Mouse (Mus musculus) neural tube, embryonic 10.5 days (tissue): ENCODE measurements at regions not wholly inside any gene's neighbourhood (a gene's known extent, or its start where the extent isn't known, plus 50 kb on each side); places are given as distances from the start of the nearest gene placed in this dataset.
"Not testable (repeated sequence)": the region's sequence is repeated elsewhere in the genome, so short reads cannot be mapped to it uniquely, and the experiment has no call there.

ENCODE experiments used
- DNase-seq: peaks from one replicate; pipeline ENCODE4 v3.0.0-alpha.2; 2017; ENCODE audit warnings: low spot score; ENCODE audit errors: extremely low spot score

- peak; percentile 19 for DNase-seq
These were observed 146.2 kb downstream of the Gm28710 start for GRCm38 (mm10) chr5:16937840-16938239.

GRCm38 (mm10) chr5:16947430-16947829 is 155.8 kb downstream of the Gm28710 start:
- DNase-seq = no peak

GRCm38 (mm10) chr5:16967735-16968134 is 176.1 kb downstream of the Gm28710 start:
- DNase-seq = no peak

GRCm38 (mm10) chr5:16968817-16969216 is 177.2 kb downstream of the Gm28710 start:
- DNase-seq = not testable (repeated sequence)

GRCm38 (mm10) chr5:16973206-16973896 is 181.7 kb downstream of the Gm28710 start:
- no peak for DNase-seq

DNA sequence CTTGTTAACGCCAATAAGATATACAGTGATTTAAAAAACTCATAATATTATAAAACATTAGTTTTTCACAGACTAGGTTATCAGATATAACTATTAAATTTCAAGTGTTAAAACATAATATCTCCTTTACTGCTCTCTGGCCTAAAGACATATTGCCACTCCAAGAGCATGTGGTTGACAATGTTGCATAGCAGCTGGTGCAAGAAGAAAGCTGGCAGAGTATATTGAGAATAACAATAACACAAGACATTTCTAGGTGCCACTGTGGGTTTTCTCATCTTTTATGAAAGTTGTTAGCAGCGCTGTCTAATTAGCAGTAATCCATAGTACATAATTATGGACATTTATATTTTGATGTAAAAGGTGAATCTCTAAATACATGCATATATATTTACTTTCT is 184.4 kb downstream of the Gm28710 start:
- DNase-seq = no peak

GRCm38 (mm10) chr5:16984877-16985276 is 193.3 kb downstream of the Gm28710 start:
- no peak for DNase-seq

GRCm38 (mm10) chr5:16991518-16991917 is 199.9 kb downstream of the Gm28710 start:
- no peak for DNase-seq

GRCm38 (mm10) chr5:16999183-16999582 is 207.6 kb downstream of the Gm28710 start:
- DNase-seq = no peak

DNA sequence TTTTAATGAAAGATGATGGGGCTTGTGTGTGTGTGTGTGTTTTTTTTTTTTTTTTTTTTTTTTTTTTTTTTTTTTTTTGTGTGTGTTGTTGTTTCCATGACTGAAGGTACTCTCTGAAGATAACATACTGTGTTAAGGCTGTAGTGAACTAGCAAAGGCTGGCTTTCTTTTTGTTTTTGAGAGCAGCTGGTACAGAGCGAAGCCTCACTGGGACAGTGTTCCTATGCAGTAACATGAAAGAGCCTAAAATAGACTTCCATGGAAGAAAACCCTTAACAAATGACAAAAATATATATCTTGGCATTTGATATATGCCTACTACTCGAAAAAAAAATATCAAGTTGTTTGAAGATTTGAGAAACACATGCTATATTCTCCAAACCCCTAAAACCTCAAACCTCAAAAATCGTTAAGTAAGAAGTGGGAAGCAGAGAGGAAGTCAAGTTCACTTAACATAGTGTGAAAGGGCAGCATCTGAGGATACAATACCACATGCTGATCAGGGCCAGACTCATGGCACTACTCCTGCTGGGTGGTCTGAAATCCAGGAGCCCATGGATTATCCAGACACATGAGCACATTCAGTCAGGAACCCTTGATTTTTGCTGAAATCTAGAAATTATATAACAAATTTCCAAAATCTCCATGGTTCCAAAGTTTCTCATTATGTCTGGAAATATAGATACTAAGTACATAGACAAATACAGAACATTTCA is 215.4 kb downstream of the Gm28710 start:
- no peak for DNase-seq

- no peak for DNase-seq
These were observed 230.0 kb downstream of the Gm28710 start for GRCm38 (mm10) chr5:17021636-17022035.

DNA sequence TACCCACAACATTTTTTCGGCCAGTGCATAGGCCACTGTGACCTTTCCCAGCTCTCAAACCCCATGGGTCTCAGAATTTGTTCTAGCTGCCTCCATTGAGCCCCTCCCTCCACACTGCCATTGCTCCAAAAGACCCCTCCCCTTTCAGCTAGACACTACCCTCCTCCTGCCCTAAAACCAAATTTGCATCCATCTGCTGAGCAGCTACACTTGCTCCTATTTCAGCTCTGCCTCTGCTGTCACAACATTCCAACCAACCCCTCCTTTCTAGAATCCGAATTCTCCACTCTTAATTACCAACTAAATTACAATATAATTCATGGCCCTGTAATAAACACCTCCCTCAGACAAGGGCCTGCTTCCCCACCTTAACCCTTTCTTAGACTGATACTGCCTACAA is 262.3 kb downstream of the Gm28710 start:
- DNase-seq = no peak

DNA sequence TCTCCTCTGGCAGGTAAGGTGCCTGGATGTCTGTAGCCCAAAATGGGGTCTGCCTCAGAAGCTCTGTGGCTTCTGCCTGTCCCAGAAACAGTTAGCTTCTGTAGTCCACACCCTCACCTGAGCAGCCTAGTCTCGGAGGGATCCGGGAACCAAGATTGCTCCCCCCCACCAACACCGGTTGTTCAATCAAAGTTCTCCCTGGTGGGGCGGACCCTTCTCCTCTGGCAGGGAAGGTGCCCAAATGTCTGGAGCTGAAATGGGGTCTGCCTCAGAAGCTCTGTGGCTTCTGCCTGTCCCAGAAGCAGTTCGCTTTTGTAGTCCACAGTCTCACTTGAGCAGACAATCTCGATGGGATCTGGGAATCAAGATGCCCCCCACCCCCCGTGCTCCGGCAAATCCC is 273.0 kb downstream of the Gm28710 start:
- DNase-seq = no peak

GRCm38 (mm10) chr5:17080405-17080804 is 288.8 kb downstream of the Gm28710 start:
- DNase-seq = no peak

DNA sequence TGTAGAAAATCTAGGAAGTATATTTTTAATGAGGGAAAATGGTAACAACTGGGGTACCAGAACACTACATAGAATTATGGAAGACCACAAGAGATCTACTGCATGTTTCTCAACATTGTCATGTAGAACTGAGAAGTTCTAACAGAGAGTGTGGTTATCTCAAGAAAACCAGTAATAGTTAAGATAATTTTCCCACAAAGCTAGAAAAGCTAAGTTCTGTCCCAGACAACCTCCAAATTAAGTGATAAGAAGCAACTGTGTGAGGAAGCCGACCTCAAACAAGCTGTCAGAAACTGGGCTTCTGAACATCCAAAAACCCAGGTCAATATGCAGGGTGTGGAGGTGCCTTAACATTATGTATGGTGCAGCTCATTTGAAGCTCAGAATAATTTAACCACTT is 261.4 kb upstream of the Speer4f2 start:
- no peak for DNase-seq

- DNase-seq = no peak
These were observed 261.0 kb upstream of the Speer4f2 start for GRCm38 (mm10) chr5:17112026-17112425.

GRCm38 (mm10) chr5:17115035-17115434 is 257.9 kb upstream of the Speer4f2 start:
- DNase-seq = no peak

- DNase-seq = no peak
These were observed 256.9 kb upstream of the Speer4f2 start for GRCm38 (mm10) chr5:17116072-17116471.

- no peak for DNase-seq
These were observed 247.7 kb upstream of the Speer4f2 start for GRCm38 (mm10) chr5:17125240-17125639.

GRCm38 (mm10) chr5:17127501-17127900 is 245.5 kb upstream of the Speer4f2 start:
- no peak for DNase-seq

DNA sequence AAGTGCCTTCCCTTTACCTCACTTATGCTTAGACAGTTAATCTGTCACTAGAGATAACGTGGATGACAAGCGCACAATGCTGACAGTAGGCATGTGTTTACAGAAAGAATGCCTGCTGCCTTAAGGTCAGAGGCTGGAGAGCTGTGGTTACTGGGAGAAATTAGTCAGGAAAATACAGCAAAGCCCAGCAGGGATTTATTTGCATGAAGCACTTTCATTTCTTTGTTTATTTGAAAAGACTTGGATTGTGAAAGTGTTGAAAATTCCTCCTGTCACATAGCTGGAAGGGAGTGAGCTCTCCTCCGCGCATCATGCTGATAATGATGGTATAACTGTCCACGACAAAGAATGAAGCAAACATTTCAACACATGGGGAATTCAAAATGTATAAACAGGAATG is 237.5 kb upstream of the Speer4f2 start:
- DNase-seq = no peak

- DNase-seq = no peak
These were observed 231.4 kb upstream of the Speer4f2 start for GRCm38 (mm10) chr5:17141555-17141954.

- DNase-seq = no peak
These were observed 198.4 kb upstream of the Speer4f2 start for GRCm38 (mm10) chr5:17174562-17174961.
